Mouse (Mus musculus) kidney, postnatal 0 days (tissue): ENCODE data around the gene Ubtd1. TPM values are rescaled to one million over a fixed set of nuclear protein-coding genes. Genes with fewer than 3 reads are reported as not detected.

ENCODE experiments used
- ATAC-seq: fragments of 200-750 bp; cut with Nextera tagmentation; replicated peaks from 2 replicates; pipeline ENCODE4 v1.8.0; 2017; ENCODE audit warnings: low read depth, moderate number of reproducible peaks, moderate TSS enrichment, moderate library complexity; ENCODE audit not compliant: low FRiP score
- DNase-seq: peaks from one replicate; pipeline ENCODE4 v3.0.0-alpha.2; 2016; ENCODE audit warnings: low spot score
- H3K27ac ChIP-seq: fragments of 300-500 bp; sonication (generic); 2 replicates; pipeline ENCODE4 v1.5.1; 2014; ENCODE audit warnings: mild to moderate bottlenecking
- H3K27me3 ChIP-seq: fragments of 300-500 bp; sonication (generic); 2 replicates; pipeline ENCODE4 v1.6.1; 2014; ENCODE audit warnings: low read length, mixed read lengths; ENCODE audit not compliant: insufficient read depth
- H3K36me3 ChIP-seq: fragments of 300-500 bp; sonication (generic); 2 replicates; pipeline ENCODE4 v1.6.1; 2014; ENCODE audit warnings: low read length, mixed read lengths; ENCODE audit not compliant: insufficient read depth
- H3K4me1 ChIP-seq: fragments of 300-500 bp; sonication (generic); replicated peaks from 2 replicates; pipeline ENCODE4 v1.6.1; 2014; ENCODE audit warnings: antibody characterized with exemption, low read length, mixed read lengths; ENCODE audit not compliant: insufficient read depth
- H3K4me2 ChIP-seq: fragments of 300-500 bp; sonication (generic); 2 replicates; pipeline ENCODE4 v1.6.1; 2014; ENCODE audit warnings: mild to moderate bottlenecking, low read length, moderate library complexity, mixed read lengths
- H3K4me3 ChIP-seq: fragments of 300-500 bp; sonication (generic); replicated peaks from 2 replicates; pipeline ENCODE4 v1.5.1; 2014; ENCODE audit warnings: low read depth, low read length
- H3K9ac ChIP-seq: fragments of 300-500 bp; sonication (generic); 2 replicates; pipeline ENCODE4 v1.6.1; 2014; ENCODE audit warnings: low read depth, low read length
- H3K9me3 ChIP-seq: fragments of 300-500 bp; sonication (generic); replicated peaks from 2 replicates; pipeline ENCODE4 v1.6.1; 2016; ENCODE audit warnings: low read length, inconsistent platforms, mixed read lengths
- CTCF ChIP-seq: IDR thresholded peaks from 2 replicates; pipeline ENCODE4 v1.5.1; 2016; ENCODE audit warnings: antibody characterized with exemption, low read depth, mild to moderate bottlenecking, moderate library complexity
- WGBS: fragments of 180-500 bp; shearing (Covaris S2); extraction: QIAGEN DNeasy Blood & Tissue Kit; methylation state at CpG from one replicate; pipeline ENCODE4 v1.1.7; 2014; 5-methylcytosine and 5-hydroxymethylcytosine counted together
- polyA plus RNA-seq: library from polyadenylated mRNA; unstranded; fragments of >200 nt; fragmentation: Nextera tagmentation; extraction: Ambion mirVana; gene quantifications from 2 replicates; pipeline ENCODE4 v1.2.1, GENCODE M21; 2015

Ubtd1 gene
- polyA plus RNA-seq, 1 experiment from 2014 or later: 36.6 TPM

DNA sequence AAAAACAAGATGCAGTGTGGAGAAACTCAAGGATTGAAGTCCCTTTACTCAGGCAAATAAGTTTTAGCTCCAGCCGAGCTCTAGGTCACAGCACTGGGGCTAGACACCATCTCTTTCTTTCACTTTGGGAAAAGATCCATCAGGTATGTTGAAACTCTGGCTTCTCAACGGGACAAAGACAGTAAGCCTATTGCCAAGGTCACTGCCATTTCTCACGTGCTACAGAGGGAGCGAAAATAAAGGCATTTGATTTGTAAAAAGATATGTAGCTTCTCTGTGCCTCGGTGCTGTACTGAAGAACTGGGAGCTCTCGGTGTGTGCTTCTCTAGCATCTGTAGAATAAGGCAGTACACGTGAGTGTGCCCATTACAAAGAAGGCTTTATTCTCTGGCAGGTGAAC is 37.7 kb upstream of the Ubtd1 start:
- Histone ChIP-seq H3K36me3 (peaks cover 78% of the 10 kb centered on the region), H3K9ac (no peak overlapping the region), H3K4me1 (no peaks in the 10 kb centered on the region), H3K4me3 (no peak overlapping the region), H3K4me2 (no peak overlapping the region), H3K27me3 (no peaks in the 10 kb centered on the region), H3K27ac (no peak overlapping the region), H3K9me3 (no peaks in the 10 kb centered on the region)
- WGBS: 87% methylated on average over 7 of the region's 7 CpGs
- no peak for ATAC-seq
- DNase-seq: no peak
- no peak for TF ChIP-seq CTCF

DNA sequence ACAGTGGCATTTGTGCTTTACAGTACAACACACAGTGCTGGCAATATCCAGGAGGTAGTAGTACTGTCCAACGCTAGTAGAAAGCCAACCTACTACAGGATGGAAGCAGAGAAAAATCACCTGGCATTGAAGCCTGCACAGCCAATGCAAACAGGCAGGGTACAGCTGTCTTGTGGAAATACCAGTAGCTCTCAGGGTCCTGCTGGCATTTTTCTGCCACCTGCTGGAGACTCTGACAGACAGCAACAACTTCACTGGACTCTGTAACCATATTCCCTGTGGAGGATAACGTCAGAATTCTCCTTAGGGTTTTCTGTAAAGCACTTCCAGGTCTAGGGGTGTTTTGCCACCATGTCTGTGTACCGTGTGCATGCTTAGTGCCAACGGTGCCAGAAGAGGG is 29.3 kb upstream of the Ubtd1 start:
- Histone ChIP-seq H3K4me2 (no peak overlapping the region), H3K27me3 (no peaks in the 10 kb centered on the region), H3K4me3 (no peak overlapping the region), H3K9ac (no peak overlapping the region), H3K9me3 (no peaks in the 10 kb centered on the region), H3K36me3 (peaks cover 78% of the 10 kb centered on the region), H3K4me1 (no peaks in the 10 kb centered on the region), H3K27ac (no peak overlapping the region)
- WGBS: 80% methylated on average over 4 of the region's 4 CpGs
- peak; percentile 33 for DNase-seq
- ATAC-seq: no peak
- peak; percentile 70 for TF ChIP-seq CTCF

DNA sequence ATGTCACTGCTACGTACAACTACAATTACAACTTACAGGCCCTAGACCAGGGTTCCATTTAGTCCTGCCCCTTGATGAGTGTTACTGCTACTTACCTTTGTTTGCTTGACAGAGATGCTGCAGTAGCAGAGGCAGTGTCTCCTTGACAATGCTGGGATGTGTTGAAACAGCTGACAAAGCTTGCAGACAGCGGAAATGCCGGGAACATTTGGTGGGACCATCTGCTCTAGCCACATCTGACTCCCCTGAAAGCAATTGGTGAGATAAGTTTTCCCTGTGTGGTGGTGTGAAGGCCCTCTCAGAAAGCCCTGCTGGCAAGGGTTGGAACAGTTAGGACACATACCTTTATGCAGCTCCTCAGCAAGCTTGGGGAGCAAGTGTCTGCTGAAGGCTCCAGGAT is 28.0 kb upstream of the Ubtd1 start:
- H3K36me3 ChIP-seq: peaks cover 83% of the 10 kb centered on the region
- H3K9me3 ChIP-seq: no peaks in the 10 kb centered on the region
- no peaks in the 10 kb centered on the region for H3K4me1 ChIP-seq
- ATAC-seq: no peak
- no peaks in the 10 kb centered on the region for H3K27me3 ChIP-seq
- no peak overlapping the region for H3K9ac ChIP-seq
- no peak for TF ChIP-seq CTCF
- no peak for DNase-seq
- WGBS: 85% methylated on average over 3 of the region's 3 CpGs
- H3K4me2 ChIP-seq: no peak overlapping the region
- H3K27ac ChIP-seq: no peak overlapping the region
- no peak overlapping the region for H3K4me3 ChIP-seq

DNA sequence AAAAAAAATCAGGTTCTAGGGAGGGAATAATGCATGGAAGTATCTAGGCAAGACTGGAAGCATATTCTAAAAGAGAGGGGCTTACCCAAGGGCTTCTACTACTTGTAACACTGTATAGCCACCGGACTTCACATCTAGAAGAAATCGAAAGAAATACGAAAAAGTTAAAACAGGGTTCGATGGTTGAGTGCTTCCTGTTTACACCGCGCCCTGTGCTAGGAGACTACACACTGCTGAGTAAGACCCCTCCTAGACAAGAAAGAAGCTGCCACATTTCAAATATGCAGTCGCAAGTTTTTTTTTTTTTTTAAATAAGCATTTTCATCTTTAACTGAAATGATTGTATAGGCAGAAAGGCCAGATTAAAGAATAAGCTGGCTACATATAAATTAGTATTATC is 11.9 kb upstream of the Ubtd1 start:
- DNase-seq: no peak
- Histone ChIP-seq H3K4me3 (no peak overlapping the region), H3K27me3 (no peaks in the 10 kb centered on the region), H3K4me2 (no peak overlapping the region), H3K36me3 (peaks cover 27% of the 10 kb centered on the region; the same call in 1 of the 2 replicates), H3K27ac (no peak overlapping the region), H3K9me3 (no peaks in the 10 kb centered on the region), H3K9ac (no peak overlapping the region), H3K4me1 (no peaks in the 10 kb centered on the region)
- 93% methylated on average over 7 of the region's 7 CpGs for WGBS
- no peak for TF ChIP-seq CTCF
- no peak for ATAC-seq

DNA sequence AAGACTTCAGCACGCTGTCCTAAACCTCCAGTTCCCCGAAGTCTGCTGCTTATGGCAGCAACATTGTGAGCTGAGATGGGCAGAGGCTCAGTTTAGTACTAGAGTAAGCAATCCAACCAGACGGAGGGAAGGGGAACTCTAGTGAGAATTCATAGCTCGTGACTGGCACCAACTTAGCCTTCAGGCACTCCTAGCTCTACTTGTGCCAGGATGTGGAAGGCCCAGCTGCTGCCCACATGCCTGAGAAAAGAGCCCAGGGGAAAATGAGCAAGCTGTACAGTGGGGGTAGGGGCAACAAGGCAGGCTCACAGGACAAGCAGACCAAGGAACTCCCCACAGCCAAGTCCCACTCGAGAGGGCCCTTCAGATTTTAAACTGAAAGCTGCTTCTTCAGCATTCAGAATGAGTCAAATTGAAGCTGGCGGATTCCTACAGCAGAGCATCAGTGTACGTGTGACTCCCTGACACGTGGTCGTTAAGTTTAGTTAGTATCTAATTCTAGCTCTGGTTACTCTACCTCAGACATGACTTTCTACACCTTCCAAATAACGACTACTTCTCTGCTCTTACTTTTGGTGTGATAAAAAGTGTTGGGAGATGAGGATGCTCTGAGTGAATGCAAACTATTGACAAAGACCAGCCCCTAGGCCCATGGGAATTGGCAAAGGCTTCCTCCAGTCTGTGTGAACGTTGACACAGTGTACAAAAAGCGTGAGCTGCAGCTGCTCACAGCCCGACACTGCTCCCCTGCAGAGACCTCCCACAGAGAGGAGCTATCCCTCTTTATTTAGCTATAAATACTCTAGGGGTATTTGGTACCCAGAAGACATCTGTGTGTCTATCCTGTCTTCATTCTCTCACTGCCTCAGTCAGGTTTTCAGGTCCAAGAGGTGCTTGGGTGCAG is 7.4 kb upstream of the Ubtd1 start:
- no peak overlapping the region for H3K4me2 ChIP-seq
- ATAC-seq: no peak
- no peaks in the 10 kb centered on the region for H3K4me1 ChIP-seq
- H3K9me3 ChIP-seq: no peaks in the 10 kb centered on the region
- 0 out of 2 replicates have a peak overlapping the region, but pooled peaks have one; percentile 38 for H3K27ac ChIP-seq
- no peak for TF ChIP-seq CTCF
- H3K4me3 ChIP-seq: no peak overlapping the region
- H3K36me3 ChIP-seq: 0 out of 2 replicates have a peak, but pooled peaks cover 3% of the 10 kb centered on the region
- no peaks in the 10 kb centered on the region for H3K27me3 ChIP-seq
- DNase-seq: no peak
- 57% methylated on average over 13 of the region's 13 CpGs for WGBS
- no peak overlapping the region; the same call in 1 of the 2 replicates for H3K9ac ChIP-seq

DNA sequence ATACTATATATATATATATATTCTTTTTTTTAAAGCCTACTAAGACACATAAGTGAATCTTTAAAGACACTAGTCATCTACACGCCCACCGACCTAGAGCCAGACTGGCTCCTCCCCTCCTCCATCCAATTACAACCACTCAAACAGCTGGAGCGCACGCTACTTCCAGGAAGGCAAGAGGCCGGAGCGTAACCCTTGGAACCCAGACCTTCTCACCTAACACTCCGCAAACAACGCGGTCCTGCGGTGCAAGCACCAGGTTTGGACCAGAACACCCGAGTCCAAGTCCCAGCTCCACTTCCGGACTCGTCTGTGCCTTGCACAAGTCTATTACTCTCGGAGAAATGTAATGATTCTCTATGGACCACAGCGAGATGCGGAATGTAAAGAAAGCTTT is 1.1 kb upstream of the Ubtd1 start:
- Histone ChIP-seq H3K4me2 (peak overlapping the region; percentile 74), H3K9me3 (no peaks in the 10 kb centered on the region), H3K27me3 (no peaks in the 10 kb centered on the region), H3K27ac (peak overlapping the region; percentile 95), H3K36me3 (no peaks in the 10 kb centered on the region), H3K4me1 (0 out of 2 replicates have a peak, but pooled peaks cover 3% of the 10 kb centered on the region), H3K9ac (peak overlapping the region; percentile 69), H3K4me3 (peak overlapping the region; percentile 86)
- under 1% methylated on average over 16 of the region's 16 CpGs for WGBS
- peak; percentile 72 for DNase-seq
- TF ChIP-seq CTCF: no peak
- ATAC-seq: no peak; the same call in 1 of the 2 replicates
